Mouse (Mus musculus): ENCODE measurements around the gene St8sia2. TPM values are rescaled to one million over a fixed set of nuclear protein-coding genes. Genes with fewer than 3 reads are reported as not detected.

The St8sia2 gene
- polyA plus RNA-seq, 1 experiment from 2014 or later = 11.7 TPM

GRCm38 (mm10) chr7:73909432-73910205, 103.9 kb downstream of the St8sia2 start:
- Histone ChIP-seq H3K36me3 (no peaks in the 10 kb centered on the region), H3K9ac (no peak overlapping the region), H3K4me3 (replicated peaks) (no peak overlapping the region), H3K9me3 (replicated peaks) (no peaks in the 10 kb centered on the region), H3K27ac (no peak overlapping the region), H3K27me3 (no peaks in the 10 kb centered on the region), H3K4me2 (no peak overlapping the region), H3K4me1 (0 out of 2 replicates have a peak, but pooled peaks cover 6% of the 10 kb centered on the region)
- 76% methylated on average over 5 of the region's 5 CpGs for WGBS
- no peak for ATAC-seq (replicated peaks; ENCODE audit: low FRiP score)

GRCm38 (mm10) chr7:73894506-73894905, 119.0 kb downstream of the St8sia2 start:
- Histone ChIP-seq H3K27me3 (no peaks in the 10 kb centered on the region), H3K4me2 (no peak overlapping the region), H3K27ac (no peak overlapping the region), H3K9ac (no peak overlapping the region), H3K4me1 (peaks cover 5% of the 10 kb centered on the region; the same call in 1 of the 2 replicates), H3K4me3 (replicated peaks) (no peak overlapping the region), H3K9me3 (replicated peaks) (no peaks in the 10 kb centered on the region), H3K36me3 (no peaks in the 10 kb centered on the region)
- 57% methylated on average over 6 of the region's 6 CpGs for WGBS
- ATAC-seq (replicated peaks; ENCODE audit: low FRiP score) = no peak

GRCm38 (mm10) chr7:73891830-73892229, 121.7 kb downstream of the St8sia2 start:
- no peak for ATAC-seq (replicated peaks; ENCODE audit: low FRiP score)
- H3K4me3 ChIP-seq (replicated peaks) = no peak overlapping the region
- H3K36me3 ChIP-seq = no peaks in the 10 kb centered on the region
- no peaks in the 10 kb centered on the region for H3K9me3 ChIP-seq (replicated peaks)
- no peak overlapping the region for H3K4me2 ChIP-seq
- H3K27me3 ChIP-seq = no peaks in the 10 kb centered on the region
- no peak overlapping the region for H3K27ac ChIP-seq
- 78% methylated on average over 5 of the region's 5 CpGs for WGBS
- peaks cover 5% of the 10 kb centered on the region; the same call in 1 of the 2 replicates for H3K4me1 ChIP-seq
- no peak overlapping the region for H3K9ac ChIP-seq

- Histone ChIP-seq H3K36me3 (no peaks in the 10 kb centered on the region), H3K9me3 (replicated peaks) (no peaks in the 10 kb centered on the region), H3K27ac (no peak overlapping the region), H3K9ac (no peak overlapping the region), H3K4me1 (peaks cover 5% of the 10 kb centered on the region; the same call in 1 of the 2 replicates), H3K4me2 (no peak overlapping the region), H3K27me3 (no peaks in the 10 kb centered on the region), H3K4me3 (replicated peaks) (no peak overlapping the region)
- no peak for ATAC-seq (replicated peaks; ENCODE audit: low FRiP score)
- 78% methylated on average over 9 of the region's 9 CpGs for WGBS
Measured at GRCm38 (mm10) chr7:73890891-73891610, 122.4 kb downstream of the St8sia2 start.

- H3K36me3 ChIP-seq = no peaks in the 10 kb centered on the region
- peaks cover 5% of the 10 kb centered on the region; the same call in 1 of the 2 replicates for H3K4me1 ChIP-seq
- ATAC-seq (replicated peaks; ENCODE audit: low FRiP score) = no peak
- no peak overlapping the region for H3K27ac ChIP-seq
- H3K4me3 ChIP-seq (replicated peaks) = no peak overlapping the region
- H3K9me3 ChIP-seq (replicated peaks) = no peaks in the 10 kb centered on the region
- H3K27me3 ChIP-seq = no peaks in the 10 kb centered on the region
- 86% methylated on average over 5 of the region's 5 CpGs for WGBS
- no peak overlapping the region for H3K9ac ChIP-seq
- no peak overlapping the region for H3K4me2 ChIP-seq
Measured at GRCm38 (mm10) chr7:73890466-73890865, 123.0 kb downstream of the St8sia2 start.
